Mouse (Mus musculus) liver, embryonic 14.5 days (tissue): ENCODE results near the gene Erf. TPM values are rescaled to one million over a fixed set of nuclear protein-coding genes. Genes with fewer than 3 reads are reported as not detected.

Experiments used
- ATAC-seq: fragments of 200-750 bp; cut with Nextera tagmentation; 2 replicates; pipeline ENCODE4 v1.8.0; 2017; ENCODE audit warnings: moderate number of reproducible peaks, mild to moderate bottlenecking, moderate library complexity; ENCODE audit not compliant: insufficient read depth
- DNase-seq, 3 experiments: peaks; one replicate each; pipeline ENCODE4 v3.0.0-alpha.2; 2012 to 2013; ENCODE audit warnings: low read depth in 3 of 3, low spot score in 3 of 3
- H3K27ac ChIP-seq: fragments of 300-500 bp; sonication (generic); 2 replicates; pipeline ENCODE4 v1.5.1; 2014; ENCODE audit warnings: moderate library complexity, mild to moderate bottlenecking, control low read depth, inconsistent platforms
- H3K27me3 ChIP-seq: fragments of 300-500 bp; sonication (generic); 2 replicates; pipeline ENCODE4 v1.6.1; 2014; ENCODE audit warnings: mild to moderate bottlenecking, low read length, moderate library complexity; ENCODE audit not compliant: control insufficient read depth, insufficient read depth
- H3K36me3 ChIP-seq: fragments of 300-500 bp; sonication (generic); replicated peaks from 2 replicates; pipeline ENCODE4 v1.6.1; 2014; ENCODE audit warnings: low read depth; ENCODE audit not compliant: control insufficient read depth, insufficient read depth
- H3K4me1 ChIP-seq, 2 experiments: fragments of 200-500 bp in 1 of 2; fragments of 300-500 bp in 1 of 2; sonication (generic) in 1 of 2; replicated peaks; 2 replicates each; pipeline ENCODE4 v1.6.1; 2012 to 2014; ENCODE audit warnings: antibody characterized with exemption in 1 of 2, inconsistent platforms in 1 of 2, low read length in 1 of 2; ENCODE audit not compliant: control insufficient read depth in 2 of 2, insufficient read depth in 2 of 2
- H3K4me2 ChIP-seq: fragments of 300-500 bp; sonication (generic); 2 replicates; pipeline ENCODE4 v1.6.1; 2014; ENCODE audit warnings: low read depth, mild to moderate bottlenecking, control low read depth, moderate library complexity
- H3K4me3 ChIP-seq, 2 experiments: fragments of 200-500 bp in 1 of 2; fragments of 300-500 bp in 1 of 2; sonication (generic) in 1 of 2; 2 replicates each; pipeline ENCODE4 v1.5.1; 2012 to 2014; ENCODE audit warnings: low read depth in 2 of 2, low read length in 2 of 2, mild to moderate bottlenecking in 2 of 2, control low read depth in 1 of 2, inconsistent platforms in 1 of 2, moderate library complexity in 1 of 2; ENCODE audit not compliant: insufficient read depth in 1 of 2
- H3K9ac ChIP-seq: fragments of 300-500 bp; sonication (generic); replicated peaks from 2 replicates; pipeline ENCODE4 v1.6.1; 2014; ENCODE audit warnings: mild to moderate bottlenecking, control low read depth, moderate library complexity
- H3K9me3 ChIP-seq: fragments of 300-500 bp; sonication (generic); 2 replicates; pipeline ENCODE4 v1.6.1; 2016; ENCODE audit warnings: low read length, mixed read lengths; ENCODE audit not compliant: control insufficient read depth
- CTCF ChIP-seq: IDR thresholded peaks from 2 replicates; pipeline ENCODE4 v1.5.1; 2016; ENCODE audit warnings: antibody characterized with exemption, low read depth, control low read depth
- EP300 ChIP-seq: IDR thresholded peaks from 2 replicates; pipeline ENCODE4 v1.6.1; 2016; ENCODE audit warnings: antibody characterized with exemption, low read depth
- WGBS: fragments of 180-500 bp; shearing (Covaris S2); extraction: QIAGEN DNeasy Blood & Tissue Kit; methylation state at CpG from one replicate; pipeline ENCODE4 v1.1.7; 2014; ENCODE audit not compliant: insufficient replicate concordance; 5-methylcytosine and 5-hydroxymethylcytosine counted together
- polyA plus RNA-seq, 2 experiments: library from polyadenylated mRNA; depleted of rRNA in 1 of 2; stranded (reverse) in 1 of 2; unstranded in 1 of 2; fragments of >200 nt; fragmentation: Nextera tagmentation in 1 of 2; extraction: Ambion mirVana in 1 of 2; gene quantifications; 2 replicates each; pipeline versions ENCODE4 v1.2.1 to v1.2.3; 2012 to 2014

The Erf gene
- polyA plus RNA-seq, 2 experiments: 5.1 to 8.5 TPM

GRCm38 (mm10) chr7:25219756-25220456 is 30.7 kb downstream of the Erf start:
- 2% methylated on average over 31 of the region's 31 CpGs for WGBS
- peak; percentile 69 for ATAC-seq
- TF ChIP-seq CTCF (0 out of 2 replicates have a peak, but pooled peaks have one; percentile 9), EP300 (no peak)
- Histone ChIP-seq H3K36me3 (peaks cover 53% of the 10 kb centered on the region), H3K27me3 (no peaks in the 10 kb centered on the region), H3K4me2 (peak overlapping the region; percentile 98), H3K9me3 (no peaks in the 10 kb centered on the region), H3K4me3 (peak overlapping the region; percentile 87 to 99), H3K27ac (peak overlapping the region; percentile 99), H3K4me1 (peaks cover 35% of the 10 kb centered on the region in 2 experiments), H3K9ac (peak overlapping the region; percentile 99)
- peak; percentile 95 to 97 (median 95) for DNase-seq

- Histone ChIP-seq H3K27me3 (no peaks in the 10 kb centered on the region), H3K9ac (peak overlapping the region; percentile 99), H3K4me2 (peak overlapping the region; percentile 86), H3K36me3 (peaks cover 53% of the 10 kb centered on the region), H3K27ac (peak overlapping the region; percentile 98), H3K4me3 (peak overlapping the region; percentile 87 to 99), H3K9me3 (no peaks in the 10 kb centered on the region), H3K4me1 (peaks cover 35% of the 10 kb centered on the region in 2 experiments)
- DNase-seq (no peak), ATAC-seq (no peak)
- 0 out of 2 replicates have a peak, but pooled peaks have one; percentile 12 for TF ChIP-seq EP300
- TF ChIP-seq CTCF: no peak
- WGBS: under 1% methylated on average over 16 of the region's 16 CpGs
These were observed 31.2 kb downstream of the Erf start for GRCm38 (mm10) chr7:25219416-25219750.

GRCm38 (mm10) chr7:25218705-25219415 is 31.7 kb downstream of the Erf start:
- DNase-seq (no peak), ATAC-seq (peak; percentile 25; the same call in 1 of the 2 replicates)
- no peaks in the 10 kb centered on the region for H3K27me3 ChIP-seq
- peak overlapping the region; percentile 87 to 99 for H3K4me3 ChIP-seq
- peaks cover 35% of the 10 kb centered on the region in 2 experiments for H3K4me1 ChIP-seq
- H3K9ac ChIP-seq: peak overlapping the region; percentile 99
- TF ChIP-seq CTCF (peak; percentile 36), EP300 (no peak)
- H3K27ac ChIP-seq: peak overlapping the region; percentile 98
- peak overlapping the region; percentile 86 for H3K4me2 ChIP-seq
- no peaks in the 10 kb centered on the region for H3K9me3 ChIP-seq
- WGBS: under 1% methylated on average over 53 of the region's 53 CpGs
- H3K36me3 ChIP-seq: peaks cover 53% of the 10 kb centered on the region

- TF ChIP-seq EP300 (no peak), CTCF (peak; percentile 16; the same call in 1 of the 2 replicates)
- no peaks in the 10 kb centered on the region for H3K9me3 ChIP-seq
- H3K4me1 ChIP-seq: peaks cover 30 to 32% of the 10 kb centered on the region in 2 experiments
- ATAC-seq (no peak), DNase-seq (no peak)
- 58% methylated on average over 12 of the region's 12 CpGs for WGBS
- H3K4me2 ChIP-seq: peak overlapping the region; percentile 86
- peak overlapping the region; percentile 99 for H3K9ac ChIP-seq
- peak overlapping the region; percentile 98 for H3K27ac ChIP-seq
- H3K27me3 ChIP-seq: no peaks in the 10 kb centered on the region
- H3K4me3 ChIP-seq: peak overlapping the region; percentile 87 to 99
- peaks cover 55% of the 10 kb centered on the region for H3K36me3 ChIP-seq
These were observed 32.7 kb downstream of the Erf start for GRCm38 (mm10) chr7:25217653-25218395.
